Mouse (Mus musculus) testis, adult 2 months (tissue): Measurements from ENCODE around the gene Ap1ar.

Experiments
- CTCF ChIP-seq: fragments of 200-500 bp; IDR thresholded peaks from 2 replicates; pipeline ENCODE4 v1.5.1; 2012; ENCODE audit warnings: low read depth, mild to moderate bottlenecking, inconsistent platforms, low read length, moderate library complexity; ENCODE audit not compliant: control insufficient read depth, insufficient read depth, insufficient replicate concordance
- POLR2A ChIP-seq: fragments of 200-500 bp; IDR thresholded peaks from 2 replicates; pipeline ENCODE4 v1.6.1; 2012; ENCODE audit warnings: low read depth, mild to moderate bottlenecking, inconsistent platforms, low read length, moderate library complexity; ENCODE audit not compliant: control insufficient read depth

DNA sequence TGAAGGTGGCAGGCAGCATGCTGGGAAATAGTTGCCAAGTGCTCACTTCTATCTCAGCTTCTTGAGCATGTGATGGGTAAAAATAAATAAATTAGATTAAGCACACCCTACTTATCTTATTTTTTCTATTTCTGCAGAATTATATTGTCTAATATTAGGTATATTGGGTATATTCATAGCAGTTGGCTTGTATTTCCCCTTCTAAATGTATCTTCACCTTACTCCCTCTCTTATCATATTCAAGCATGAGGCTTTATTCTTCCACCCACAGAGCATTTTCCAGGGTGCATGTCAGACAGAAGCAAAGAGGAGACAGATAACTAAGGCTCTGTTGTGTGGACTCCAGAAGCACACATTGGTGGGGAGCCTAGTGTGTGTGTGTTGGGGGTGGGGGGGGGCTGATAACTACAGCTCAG, 79.4 kb downstream of the Ap1ar start:
- no peak for TF ChIP-seq CTCF
- no peak for TF ChIP-seq POLR2A
